Mouse (Mus musculus) fat pad, adult 2 months (tissue): ENCODE measurements around the gene Uvrag.

ENCODE experiments used
- DNase-seq: peaks from one replicate; pipeline ENCODE4 v3.0.0-alpha.2; 2011; ENCODE audit warnings: low read depth, low spot score; ENCODE audit errors: extremely low read depth

Gene Uvrag

GRCm38 (mm10) chr7:99140511-99140910 lies 430 bp downstream of the Uvrag start:
- DNase-seq, result no peak

GRCm38 (mm10) chr7:99139841-99140491 lies 975 bp downstream of the Uvrag start:
- DNase-seq, result no peak

GRCm38 (mm10) chr7:99137541-99137940 lies 3.4 kb downstream of the Uvrag start:
- DNase-seq, result no peak

GRCm38 (mm10) chr7:99136789-99137188 lies 4.2 kb downstream of the Uvrag start:
- DNase-seq, result no peak

- no peak for DNase-seq
These were observed 7.0 kb downstream of the Uvrag start for GRCm38 (mm10) chr7:99133811-99134402.

GRCm38 (mm10) chr7:99132597-99132996 lies 8.3 kb downstream of the Uvrag start:
- DNase-seq, result no peak

- DNase-seq, result no peak
These were observed 9.1 kb downstream of the Uvrag start for GRCm38 (mm10) chr7:99131819-99132353.

GRCm38 (mm10) chr7:99128965-99129364 lies 12.0 kb downstream of the Uvrag start:
- DNase-seq, result no peak

GRCm38 (mm10) chr7:99128020-99128950 lies 12.7 kb downstream of the Uvrag start:
- no peak for DNase-seq

- no peak for DNase-seq
These were observed 14.9 kb downstream of the Uvrag start for GRCm38 (mm10) chr7:99126057-99126456.

GRCm38 (mm10) chr7:99122651-99123050 lies 18.3 kb downstream of the Uvrag start:
- no peak for DNase-seq

- no peak for DNase-seq
These were observed 19.9 kb downstream of the Uvrag start for GRCm38 (mm10) chr7:99120865-99121521.

GRCm38 (mm10) chr7:99120082-99120481 lies 20.9 kb downstream of the Uvrag start:
- DNase-seq, result no peak

GRCm38 (mm10) chr7:99116781-99117180 lies 24.2 kb downstream of the Uvrag start:
- DNase-seq, result no peak

- DNase-seq, result peak; percentile 70
These were observed 26.8 kb downstream of the Uvrag start for GRCm38 (mm10) chr7:99114006-99114726.

- no peak for DNase-seq
These were observed 33.4 kb downstream of the Uvrag start for GRCm38 (mm10) chr7:99107566-99107965.

- DNase-seq, result no peak
These were observed 34.1 kb downstream of the Uvrag start for GRCm38 (mm10) chr7:99106714-99107270.

- no peak for DNase-seq
These were observed 39.0 kb downstream of the Uvrag start for GRCm38 (mm10) chr7:99101767-99102593.

GRCm38 (mm10) chr7:99101076-99101475 lies 39.9 kb downstream of the Uvrag start:
- no peak for DNase-seq
